Mouse (Mus musculus) CD4-positive, CD25-positive, alpha-beta regulatory T cell, adult 4 months (primary cell): ENCODE measurements around the gene Cst11. TPM values are rescaled to one million over a fixed set of nuclear protein-coding genes. Genes with fewer than 3 reads are reported as not detected.

Experiments used
- polyA plus RNA-seq, 2 experiments: library from polyadenylated mRNA; unstranded; fragments of 100-300 nt; shearing (Covaris generic); gene quantifications; one replicate each; pipeline ENCODE4 v1.2.1; 2017

Cst11 gene
- polyA plus RNA-seq, 2 experiments from 2014 or later: not detected

Other genes starting within 250 kb of the Cst11 start
- 10 to 100 TPM; 41.1 to 61.1 TPM for gene Nxt1, start 98.9 kb downstream of the Cst11 start, polyA plus RNA-seq
- gene Gzf1, start 90.5 kb downstream of the Cst11 start, polyA plus RNA-seq: 10 to 100 TPM; 17.0 to 19.0 TPM
- gene Napb, start 39.0 kb downstream of the Cst11 start, polyA plus RNA-seq: 1 to 10 TPM; 1.2 TPM
- not detected for gene Cstl1, start 21.1 kb downstream of the Cst11 start, polyA plus RNA-seq
- gene 8030411F24Rik, start 10.5 kb upstream of the Cst11 start, polyA plus RNA-seq: not detected
- gene Cst12, start 17.9 kb upstream of the Cst11 start, polyA plus RNA-seq: not detected
- not detected for gene Cst8, start 27.3 kb upstream of the Cst11 start, polyA plus RNA-seq
- not detected for gene Cst13, start 48.6 kb upstream of the Cst11 start, polyA plus RNA-seq
- not detected for gene Cst9, start 63.6 kb upstream of the Cst11 start, polyA plus RNA-seq
- gene 9230104L09Rik, start 93.5 kb upstream of the Cst11 start, polyA plus RNA-seq: not detected
- 100 to 1,000 TPM; 159 to 175 TPM for gene Cst3, start 104.2 kb upstream of the Cst11 start, polyA plus RNA-seq
- gene Gm1330, start 231.8 kb upstream of the Cst11 start, polyA plus RNA-seq: not detected
- gene Gm10750, start 245.7 kb upstream of the Cst11 start, polyA plus RNA-seq: not detected